Mouse (Mus musculus): ENCODE measurements at regions not wholly inside any gene's neighbourhood (a gene's known extent, or its start where the extent isn't known, plus 50 kb on each side); places are given as distances from the start of the nearest gene placed in this dataset.

DNA sequence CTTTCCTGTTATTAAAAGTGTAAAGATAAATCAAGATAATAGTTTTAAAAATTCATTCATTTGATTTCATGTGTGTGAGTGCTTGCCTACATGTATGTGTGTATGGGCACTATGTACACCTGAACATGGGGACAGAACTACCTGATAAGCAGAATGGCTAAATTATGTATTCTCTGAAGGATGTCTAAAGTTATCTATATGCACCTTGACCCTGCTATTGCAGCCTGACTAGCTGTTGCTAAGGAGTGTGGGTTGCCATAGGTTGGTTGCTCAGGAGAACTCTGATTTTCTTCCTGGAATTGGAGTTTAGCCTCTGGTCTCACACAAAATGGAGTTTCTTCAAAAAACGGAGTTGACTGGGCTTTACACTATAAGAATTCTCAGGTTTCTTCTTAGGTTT, 234.5 kb upstream of the Gap43 start:
- TF ChIP-seq CTCF (IDR thresholded peaks at IDR 0.05; ENCODE audit: low read depth, low read length) (no peak), POLR2A (IDR thresholded peaks at IDR 0.05; ENCODE audit: insufficient read depth, low read length) (no peak)
